Mouse (Mus musculus) right cerebral cortex, postnatal 4 days (tissue): Measurements from ENCODE around the gene Susd2.

Experiments
- DNase-seq: peaks from one replicate; pipeline ENCODE4 v3.0.0-alpha.2; 2022

Gene Susd2

GRCm38 (mm10) chr10:75616044-75616443 is 27.8 kb downstream of the Susd2 start:
- no peak for DNase-seq

GRCm38 (mm10) chr10:75610486-75610885 is 33.3 kb downstream of the Susd2 start:
- no peak for DNase-seq

GRCm38 (mm10) chr10:75608975-75609374 is 34.8 kb downstream of the Susd2 start:
- no peak for DNase-seq

DNA sequence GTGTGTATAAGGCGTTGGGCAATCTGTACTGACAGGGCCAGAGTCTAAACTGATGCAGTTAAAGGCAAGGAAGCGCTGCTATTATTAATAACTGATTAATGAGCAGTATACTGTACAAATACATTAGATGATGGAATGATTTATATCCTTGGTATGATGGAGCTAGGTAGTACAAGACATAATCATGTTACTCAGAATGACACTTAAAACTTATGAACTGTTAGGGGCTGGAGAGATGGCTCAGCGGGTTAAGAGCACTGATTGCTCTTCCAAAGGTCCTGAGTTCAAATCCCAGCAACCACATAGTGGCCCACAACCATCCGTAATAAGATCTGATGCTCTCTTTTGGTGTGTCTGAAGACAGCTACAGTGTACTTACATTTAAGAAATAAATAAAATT is 36.6 kb downstream of the Susd2 start:
- no peak for DNase-seq

DNA sequence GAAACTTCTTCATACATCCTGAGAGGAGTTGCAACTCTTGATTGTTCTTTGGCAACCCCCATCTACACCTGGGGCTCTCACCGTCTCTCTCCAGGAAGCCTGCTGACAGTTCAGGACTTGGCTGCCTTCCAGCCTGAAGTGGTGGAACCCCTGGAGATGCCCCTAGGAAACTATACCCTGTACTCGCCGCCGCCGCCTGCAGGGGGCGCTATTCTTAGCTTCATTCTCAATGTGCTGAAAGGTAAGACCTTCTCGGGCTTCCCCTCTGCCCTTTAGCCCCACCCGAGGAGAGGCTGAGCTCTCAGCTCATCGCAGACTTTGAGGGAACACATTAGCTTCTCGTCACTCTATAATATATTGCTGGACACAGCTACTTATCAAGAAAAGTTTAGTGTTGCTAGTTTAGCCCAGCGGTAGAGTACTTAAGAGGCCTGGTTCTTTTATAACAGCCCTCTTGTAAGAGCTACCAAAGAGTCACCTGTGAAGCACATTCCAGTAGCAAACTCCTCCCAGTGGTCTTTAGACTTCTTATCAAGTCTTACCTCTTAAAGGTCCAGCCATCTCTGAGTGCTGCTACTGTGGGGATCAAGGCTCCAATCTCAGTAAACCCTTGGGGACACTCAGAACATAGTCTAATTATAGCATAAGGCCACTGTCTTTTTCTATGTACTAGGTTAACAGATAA is 38.5 kb downstream of the Susd2 start:
- DNase-seq: no peak

GRCm38 (mm10) chr10:75600189-75600730 is 43.5 kb downstream of the Susd2 start:
- DNase-seq: no peak

DNA sequence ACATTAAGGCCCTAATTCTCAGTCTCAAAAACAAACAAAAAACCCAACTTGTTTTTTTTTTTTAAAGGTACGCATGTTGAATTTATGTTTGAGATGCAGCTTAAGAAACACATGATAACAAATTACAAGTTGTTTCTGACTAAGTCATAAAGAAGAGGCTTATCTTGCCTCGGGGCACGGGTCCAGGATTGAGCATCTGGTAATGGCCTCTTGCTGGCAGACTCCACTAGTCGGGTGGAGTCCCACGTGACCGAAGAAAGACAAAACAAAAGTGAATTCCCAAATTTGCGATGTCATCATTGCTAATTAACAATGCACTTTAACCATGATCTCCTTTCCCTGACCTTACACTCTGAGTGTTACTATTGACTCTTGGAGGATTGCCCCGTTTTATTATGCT is 47.8 kb downstream of the Susd2 start:
- no peak for DNase-seq

DNA sequence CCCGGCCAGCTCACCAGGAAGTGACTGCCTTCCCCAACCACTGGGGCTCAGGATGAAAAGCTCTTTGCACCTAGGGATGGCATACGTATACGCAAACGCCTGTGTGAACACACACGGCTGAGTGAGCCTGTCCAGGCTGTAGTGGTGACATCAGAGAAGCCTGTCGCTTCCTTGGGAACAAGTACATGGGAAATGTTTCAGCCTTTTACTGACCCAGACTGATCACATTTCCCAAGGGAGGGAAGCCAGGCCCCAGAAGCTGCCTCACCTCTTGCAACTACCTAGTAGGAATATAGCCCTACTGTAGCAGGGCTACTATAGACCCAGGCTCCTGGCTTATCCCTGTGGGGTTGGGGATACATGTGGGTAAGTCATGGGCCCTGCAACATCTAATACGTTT is 51.2 kb downstream of the Susd2 start:
- DNase-seq: no peak

GRCm38 (mm10) chr10:75591211-75591894 is 52.5 kb downstream of the Susd2 start:
- no peak for DNase-seq

DNA sequence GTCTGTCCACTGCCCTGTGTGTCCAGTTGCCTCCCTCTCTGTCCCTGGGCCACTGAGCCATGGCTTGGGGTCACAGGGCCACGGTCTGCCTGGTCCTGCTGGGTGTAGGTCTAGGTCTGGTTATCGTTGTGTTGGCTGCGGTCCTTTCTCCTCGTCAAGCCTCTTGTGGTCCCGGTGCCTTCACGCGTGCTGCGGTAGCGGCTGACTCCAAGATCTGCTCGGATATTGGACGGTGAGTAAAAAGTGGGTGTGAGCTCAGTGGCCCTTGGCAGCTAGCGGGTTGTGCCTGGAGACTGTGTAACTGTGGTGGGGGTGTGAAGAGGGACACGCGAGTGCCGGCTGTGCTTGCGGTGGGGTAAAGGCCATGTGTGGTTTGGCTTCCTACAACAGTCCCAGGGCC is 54.2 kb downstream of the Susd2 start:
- DNase-seq: no peak

DNA sequence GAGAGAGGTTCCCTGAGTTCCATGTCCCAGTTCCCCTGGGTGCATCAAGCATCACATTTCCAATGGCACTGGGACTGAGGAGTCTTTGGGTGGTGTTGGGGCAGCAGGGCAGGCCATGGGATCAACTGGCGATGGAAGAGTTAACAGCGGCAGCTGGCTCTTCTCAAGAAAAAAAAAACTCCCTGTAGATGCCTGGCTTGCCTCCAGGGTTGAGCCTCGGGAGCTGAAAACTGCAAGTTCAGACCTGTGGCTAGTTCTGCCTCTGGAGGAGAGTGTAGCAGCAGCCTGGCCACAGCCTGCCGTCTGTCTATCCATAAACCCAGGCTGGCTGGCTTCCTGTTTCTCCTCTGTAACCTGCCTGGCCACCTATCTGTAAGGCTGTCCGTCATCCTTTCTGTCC is 54.7 kb downstream of the Susd2 start, which contains the start of gene Ggt5:
TSS of gene Ggt5 (plus strand) at position 212 of the 400 bp plus-strand sequence.
- peak; percentile 30 for DNase-seq

GRCm38 (mm10) chr10:75588336-75588735 is 55.5 kb downstream of the Susd2 start:
- DNase-seq: no peak

DNA sequence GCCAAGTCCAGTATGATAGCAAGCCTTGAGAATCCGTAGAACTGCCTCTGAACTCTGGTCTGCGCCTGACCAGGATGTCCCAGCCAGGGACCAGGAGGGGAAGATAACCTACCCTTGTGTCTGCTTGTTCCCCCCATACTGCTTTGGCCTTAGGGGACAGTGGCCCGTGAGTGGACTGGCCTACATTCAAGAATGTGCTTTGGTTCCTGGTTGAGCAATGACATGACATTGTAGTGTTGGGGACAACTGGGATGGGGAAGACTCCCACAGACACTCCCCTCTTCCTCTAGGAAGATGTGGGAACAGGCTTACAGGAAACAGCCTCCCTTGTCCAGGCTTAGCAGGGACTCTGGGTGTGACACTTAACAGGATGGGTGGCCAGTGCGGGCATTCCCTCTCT is 56.0 kb downstream of the Susd2 start:
- no peak for DNase-seq
